Mouse (Mus musculus) NIH3T3 (cell line): ENCODE measurements at regions not wholly inside any gene's neighbourhood (a gene's known extent, or its start where the extent isn't known, plus 50 kb on each side); places are given as distances from the start of the nearest gene placed in this dataset.

ENCODE experiments used
- DNase-seq: peaks from one replicate; pipeline ENCODE4 v3.0.0-alpha.2; 2012; ENCODE audit warnings: low read depth

GRCm38 (mm10) chr14:46300546-46300945 is 78.7 kb upstream of the Gm15217 start:
- DNase-seq = no peak

- no peak for DNase-seq
These were observed 76.6 kb upstream of the Gm15217 start for GRCm38 (mm10) chr14:46302601-46303000.

GRCm38 (mm10) chr14:46305267-46305666 is 73.9 kb upstream of the Gm15217 start:
- DNase-seq = no peak

- no peak for DNase-seq
These were observed 66.2 kb upstream of the Gm15217 start for GRCm38 (mm10) chr14:46313064-46313463.

GRCm38 (mm10) chr14:46316521-46316920 is 62.7 kb upstream of the Gm15217 start:
- no peak for DNase-seq

- no peak for DNase-seq
These were observed 61.7 kb upstream of the Gm15217 start for GRCm38 (mm10) chr14:46317406-46318045.

- no peak for DNase-seq
These were observed 51.1 kb upstream of the Gm15217 start for GRCm38 (mm10) chr14:46328064-46328463.
